ENCODE assay signal across 24 mouse cellular contexts in the genomic region with DNA sequence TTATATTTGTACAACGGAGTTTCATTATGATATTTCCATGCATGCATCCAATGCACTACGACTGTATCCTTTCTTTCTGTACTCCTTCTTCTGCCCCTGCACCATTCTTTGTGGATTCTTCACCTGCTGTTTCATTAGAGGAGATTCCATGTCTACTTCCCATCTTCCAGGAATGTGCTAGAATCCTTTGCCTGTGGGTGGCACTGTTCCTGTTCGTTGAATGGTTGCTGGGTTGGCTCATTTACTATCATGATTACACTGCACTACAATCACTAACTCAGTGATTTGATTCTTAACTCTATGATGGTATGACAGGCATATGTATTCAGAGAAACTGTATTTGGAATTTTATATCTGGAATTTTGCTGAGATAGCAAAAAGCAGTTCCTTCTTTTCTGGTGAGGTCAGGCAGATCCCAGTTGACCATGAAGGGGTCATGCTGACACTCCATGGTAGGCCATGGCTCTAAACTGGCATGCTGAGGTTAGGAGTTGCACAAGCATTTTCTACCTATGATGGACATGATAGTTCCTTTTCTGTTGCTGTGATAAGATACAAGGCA. TPM values are rescaled to one million over a fixed set of nuclear protein-coding genes. Genes with fewer than 3 reads are reported as not detected.
DNase-seq lines count a peak whose midpoint lies in the region; ATAC-seq and TF ChIP-seq lines count a peak whose summit lies in the region.
"Had no signal": no experiment of that assay in that cellular context is flagged by ENCODE, and none has a peak within 500 bp of the region (broad histone marks: within the 10 kb centered on the region; RNA-seq: fewer than 3 reads in every experiment).

No protein-coding gene starts in this region.

- in situ Hi-C loops in CH12.LX (cut with MboI; ENCODE audit: low pct_ligation_motif_present, low pct_unique_long_range_greater_than_20kb, low sequenced_read_pairs) = loop anchor here (10.0 kb wide), 1 partner anchor 203 kb away; no protein-coding TSS in a partner anchor

- intact Hi-C loops in heart, postnatal 36 days (cut with DNase I) = loop anchor here (5.0 kb wide), 1 partner anchor 200 kb away; no protein-coding TSS in a partner anchor

- no peaks in the 10 kb centered on the region for H3K9me3 ChIP-seq in heart, embryonic 13.5 days
- H3K9me3 ChIP-seq in kidney, postnatal 0 days (replicated peaks; ENCODE audit: low read length) = no peaks in the 10 kb centered on the region
- H3K9me3 ChIP-seq in CH12.LX (replicated peaks; ENCODE audit: low read length) = peaks cover 4% of the 10 kb centered on the region
- H3K9me3 ChIP-seq: forebrain, embryonic 13.5 days; midbrain, embryonic 10.5 days; neural tube, embryonic 12.5 days had no signal

- WGBS in heart, embryonic 13.5 days = 82% methylated on average over 3 of the region's 3 CpGs
- WGBS in kidney, postnatal 0 days = 91% methylated on average over 3 of the region's 3 CpGs

- no peaks in the 10 kb centered on the region for H3K36me3 ChIP-seq in heart, embryonic 13.5 days
- no peaks in the 10 kb centered on the region for H3K36me3 ChIP-seq in kidney, postnatal 0 days (ENCODE audit: insufficient read depth, low read length)
- H3K36me3 ChIP-seq in CH12.LX (replicated peaks in 1 of 2; ENCODE audit: control insufficient read depth in 1 of 2, insufficient read depth in 1 of 2, low read length in 1 of 2) = no peaks in the 10 kb centered on the region
- H3K36me3 ChIP-seq: midbrain, embryonic 10.5 days; neural tube, embryonic 12.5 days had no signal

- no peaks in the 10 kb centered on the region for H3K27me3 ChIP-seq in heart, embryonic 13.5 days (replicated peaks)
- no peaks in the 10 kb centered on the region for H3K27me3 ChIP-seq in kidney, postnatal 0 days (ENCODE audit: insufficient read depth, low read length)
- no peaks in the 10 kb centered on the region for H3K27me3 ChIP-seq in CH12.LX (replicated peaks)
- H3K27me3 ChIP-seq: forebrain, embryonic 13.5 days; neural tube, embryonic 12.5 days had no signal

- no peak for ATAC-seq in heart, embryonic 13.5 days (ENCODE audit: extremely low read depth, insufficient number of reproducible peaks, low FRiP score, low TSS enrichment)
- ATAC-seq in kidney, postnatal 0 days (replicated peaks; ENCODE audit: low FRiP score, low read depth) = no peak
- ATAC-seq: forebrain, embryonic 13.5 days; midbrain, embryonic 16.5 days had no signal

- H3K4me2 ChIP-seq in heart, embryonic 13.5 days = no peak overlapping the region
- no peak overlapping the region for H3K4me2 ChIP-seq in kidney, postnatal 0 days (ENCODE audit: low read length)
- no peak overlapping the region for H3K4me2 ChIP-seq in CH12.LX (ENCODE audit: insufficient read depth, low read depth, poor library complexity, severe bottlenecking)
- H3K4me2 ChIP-seq: forebrain, embryonic 13.5 days; lung, embryonic 14.5 days; neural tube, embryonic 12.5 days had no signal

- H3K79me2 ChIP-seq in CH12.LX (replicated peaks; ENCODE audit: control insufficient read depth, extremely low read depth, insufficient read depth, poor library complexity, severe bottlenecking) = no peaks in the 10 kb centered on the region

- peak overlapping the region; percentile 89; the same call in 1 of the 2 replicates for H3K27ac ChIP-seq in heart, embryonic 13.5 days (replicated peaks)
- no peak overlapping the region for H3K27ac ChIP-seq in kidney, postnatal 0 days
- no peak overlapping the region for H3K27ac ChIP-seq in CH12.LX (ENCODE audit: insufficient read depth, low read depth)
- H3K27ac ChIP-seq in cortical plate, adult 2 months (ENCODE audit: insufficient read depth, low read length) = no peak overlapping the region
- H3K27ac ChIP-seq: liver, embryonic 14.5 days; midbrain, embryonic 10.5 days; neural tube, embryonic 12.5 days had no signal

- no peak for TF ChIP-seq EP300 in CH12.LX (IDR thresholded peaks at IDR 0.05; ENCODE audit: low read length)

- dilution Hi-C loops in CH12.LX (cut with MboI; ENCODE audit: extremely low pct_ligation_motif_present, extremely low pct_unique_long_range_greater_than_20kb, low sequenced_read_pairs) = no loop called here

- TF ChIP-seq RAD21 in CH12.LX (IDR thresholded peaks at IDR 0.05; ENCODE audit: low read depth, low read length) = no peak

- peaks cover 50% of the 10 kb centered on the region for H3K4me1 ChIP-seq in heart, embryonic 13.5 days
- no peaks in the 10 kb centered on the region for H3K4me1 ChIP-seq in kidney, postnatal 0 days (replicated peaks; ENCODE audit: insufficient read depth, low read length)
- H3K4me1 ChIP-seq in CH12.LX (ENCODE audit: control insufficient read depth in 1 of 2, insufficient read depth in 2 of 2) = peaks cover 11 to 47% of the 10 kb centered on the region in 2 experiments
- H3K4me1 ChIP-seq in cortical plate, adult 2 months (ENCODE audit: control insufficient read depth, insufficient read depth, low read length) = peaks cover 3% of the 10 kb centered on the region; the same call in 1 of the 2 replicates

- no peak for DNase-seq in heart, postnatal 36 days
- no peak for DNase-seq in kidney, postnatal 0 days (ENCODE audit: low spot score)
- no peak for DNase-seq in kidney, postnatal 25 days
- DNase-seq in CH12.LX (ENCODE audit: extremely low read depth) = no peak
- no peak for DNase-seq in right cerebral cortex, postnatal 4 days
- DNase-seq: adrenal gland, adult 8-10 months; cerebellum, postnatal 25 days; kidney, adult 11 months; kidney, postnatal 36 days; layer of hippocampus, postnatal 36 days; liver; lung, embryonic 14.5 days; right cerebral cortex, adult 18-20 months; thymus, adult 2 months; thymus, postnatal 36 days had no signal

- no peak overlapping the region for H3K9ac ChIP-seq in heart, embryonic 13.5 days
- no peak overlapping the region for H3K9ac ChIP-seq in kidney, postnatal 0 days (ENCODE audit: low read depth, low read length)
- H3K9ac ChIP-seq in CH12.LX (ENCODE audit: insufficient read depth, low read depth) = no peak overlapping the region
- H3K9ac ChIP-seq: forebrain, embryonic 13.5 days; liver, embryonic 14.5 days; lung, embryonic 14.5 days; neural tube, embryonic 12.5 days had no signal

- TF ChIP-seq CTCF in kidney, postnatal 0 days (IDR thresholded peaks at IDR 0.05; ENCODE audit: low read depth) = peak; percentile 16; the same call in 1 of the 2 replicates
- no peak for TF ChIP-seq CTCF in CH12.LX (conservative IDR thresholded peaks at IDR 0.05 in 1 of 2, IDR thresholded peaks at IDR 0.05 in 1 of 2; ENCODE audit: low read depth in 2 of 2, low read length in 2 of 2)
- peak; percentile 20; the same call in 1 of the 2 replicates for TF ChIP-seq CTCF in cortical plate, adult 2 months (IDR thresholded peaks at IDR 0.05; ENCODE audit: extremely low read depth, insufficient read depth, low read length)

- TF ChIP-seq POLR2A in CH12.LX (IDR thresholded peaks at IDR 0.05; ENCODE audit: low read depth, low read length) = no peak
- TF ChIP-seq POLR2A in cortical plate, adult 2 months (IDR thresholded peaks at IDR 0.05; ENCODE audit: extremely low read depth, insufficient read depth, low read length) = no peak

- no peak overlapping the region for H3K4me3 ChIP-seq in heart, embryonic 13.5 days
- H3K4me3 ChIP-seq in kidney, postnatal 0 days (replicated peaks; ENCODE audit: low read depth, low read length) = no peak overlapping the region
- no peak overlapping the region for H3K4me3 ChIP-seq in CH12.LX (replicated peaks in 1 of 3; ENCODE audit: low read depth in 2 of 3, low read length in 2 of 3, poor library complexity in 1 of 3)
- no peak overlapping the region for H3K4me3 ChIP-seq in cortical plate, adult 2 months (ENCODE audit: insufficient read depth, low read length)
- H3K4me3 ChIP-seq: forebrain, embryonic 13.5 days; midbrain, embryonic 10.5 days; myocyte; neural tube, embryonic 12.5 days had no signal

TF ChIP-seq in CH12.LX, 34 proteins besides CTCF, POLR2A, EP300 and RAD21:
- TF ChIP-seq MAFK (IDR thresholded peaks at IDR 0.05; ENCODE audit: insufficient replicate concordance, low read length) = peak; percentile 57; the same call in 1 of the 2 replicates
- TF ChIP-seq MAZ (IDR thresholded peaks at IDR 0.05; ENCODE audit: low read depth, low read length) = no peak
- no peak for TF ChIP-seq HCFC1 (IDR thresholded peaks at IDR 0.05; ENCODE audit: low read depth, low read length)
- no peak for TF ChIP-seq UBTF (IDR thresholded peaks at IDR 0.05; ENCODE audit: low read depth, low read length)

RNA-seq across cellular contexts. Expression of a gene that starts 5.1 kb away (rescaled TPM):
- polyA plus RNA-seq in heart, embryonic 13.5 days (2015; fragmentation: Nextera tagmentation; extraction: Ambion mirVana) = 65.3 and 81.5 TPM in 2 replicates
- 10 to 100 TPM; 28.3 to 30.9 TPM for total RNA-seq in heart, postnatal 36 days (2021)
- 110 and 117 TPM in 2 replicates for polyA plus RNA-seq in kidney, postnatal 0 days (2015; fragmentation: Nextera tagmentation; extraction: Ambion mirVana)
- total RNA-seq in CH12.LX (2012; rRNA removed) (198 and 234 TPM in 2 replicates), CH12.LX (2014; rRNA removed) (179 and 194 TPM in 2 replicates)
- 83.2 and 120 TPM in 2 replicates for polyA plus RNA-seq in CH12.LX (2012; ENCODE audit: insufficient read length, low read depth)
- polyA plus RNA-seq in cortical plate, adult 2 months (2012; rRNA removed) = 37.3 and 42.2 TPM in 2 replicates

RNA-seq across cellular contexts. Expression of a gene that starts 27.4 kb away (rescaled TPM):
- polyA plus RNA-seq in heart, embryonic 13.5 days (2015; fragmentation: Nextera tagmentation; extraction: Ambion mirVana) = 36.7 and 40.0 TPM in 2 replicates
- total RNA-seq in heart, postnatal 36 days (2021) = 1 to 10 TPM; 4.4 to 5.6 TPM
- 24.8 and 28.0 TPM in 2 replicates for polyA plus RNA-seq in kidney, postnatal 0 days (2015; fragmentation: Nextera tagmentation; extraction: Ambion mirVana)
- total RNA-seq in CH12.LX (2012; rRNA removed) (22.6 and 33.6 TPM in 2 replicates), CH12.LX (2014; rRNA removed) (34.8 and 38.4 TPM in 2 replicates)
- polyA plus RNA-seq in CH12.LX (2012; ENCODE audit: insufficient read length, low read depth) = 46.2 and 49.8 TPM in 2 replicates
- polyA plus RNA-seq in cortical plate, adult 2 months (2012; rRNA removed) = 264 and 334 TPM in 2 replicates
- total RNA-seq: megakaryocyte progenitor cell, adult 5-6 weeks had no signal

Comparison
In these comparisons a context has a peak if more than half of its experiments do, and no peak if none do; other contexts are left out.
1. CTCF ChIP-seq: peak in kidney, postnatal 0 days (single experiment) and cortical plate, adult 2 months (single experiment); none in CH12.LX (0 of 2).